In the genomic region with DNA sequence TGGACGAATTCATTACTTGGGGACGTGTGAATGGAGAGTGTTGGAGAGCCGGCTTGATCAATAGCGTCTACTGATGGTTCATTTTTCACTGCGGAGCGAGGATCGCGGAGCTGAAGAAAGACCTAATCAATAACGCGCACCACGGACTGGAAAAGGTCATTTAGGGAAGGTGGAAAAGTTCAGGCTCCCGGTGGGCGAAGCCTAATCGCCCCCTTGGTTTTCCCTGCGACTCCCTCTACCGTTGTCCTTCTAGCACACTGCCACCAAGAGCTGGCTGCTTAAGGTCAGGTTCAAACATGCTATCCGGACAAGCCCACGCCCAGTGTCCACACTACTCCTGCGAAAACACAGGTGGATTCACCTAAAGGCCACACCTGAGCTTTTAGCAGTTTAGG, we compare ENCODE assay signal across 7 mouse cellular contexts. TPM values are rescaled to one million over a fixed set of nuclear protein-coding genes. Genes with fewer than 3 reads are reported as not detected.
A peak's percentile ranks its signal among the peaks of the same experiment; 100 is the strongest.
DNase-seq lines count a peak whose midpoint lies in the region; ATAC-seq lines count a peak whose summit lies in the region.

No protein-coding gene starts in this region.

- H3K9ac ChIP-seq in lung, embryonic 16.5 days (ENCODE audit: low read length), result peak overlapping the region; percentile 19; the same call in 1 of the 2 replicates
- no peak overlapping the region for H3K9ac ChIP-seq in forebrain, embryonic 13.5 days
- no peak overlapping the region for H3K9ac ChIP-seq in limb, embryonic 13.5 days
- no peak overlapping the region for H3K9ac ChIP-seq in stomach, embryonic 15.5 days

- no peak for ATAC-seq in lung, embryonic 16.5 days (ENCODE audit: low read depth)
- no peak for ATAC-seq in forebrain, embryonic 13.5 days
- ATAC-seq in limb, embryonic 13.5 days (ENCODE audit: low FRiP score, low read depth), result no peak
- ATAC-seq in stomach, embryonic 15.5 days (ENCODE audit: insufficient read depth, low FRiP score, low read depth), result no peak

- H3K27me3 ChIP-seq in lung, embryonic 16.5 days (ENCODE audit: control insufficient read depth, insufficient read depth, low read depth, low read length), result peaks cover 64% of the 10 kb centered on the region
- H3K27me3 ChIP-seq in forebrain, embryonic 13.5 days, result peaks cover 83% of the 10 kb centered on the region
- peaks cover 77% of the 10 kb centered on the region for H3K27me3 ChIP-seq in limb, embryonic 13.5 days
- H3K27me3 ChIP-seq in stomach, embryonic 15.5 days (replicated peaks), result peaks cover 65% of the 10 kb centered on the region

- H3K4me2 ChIP-seq in lung, embryonic 16.5 days (ENCODE audit: low read depth, low read length), result peak overlapping the region; percentile 59
- H3K4me2 ChIP-seq in forebrain, embryonic 13.5 days, result peak overlapping the region; percentile 18; the same call in 1 of the 2 replicates
- peak overlapping the region; percentile 58 for H3K4me2 ChIP-seq in limb, embryonic 13.5 days (replicated peaks)
- peak overlapping the region; percentile 53 for H3K4me2 ChIP-seq in stomach, embryonic 15.5 days

- WGBS in lung, embryonic 16.5 days, result under 1% methylated on average over 19 of the region's 19 CpGs
- 0% methylated on average over 19 of the region's 19 CpGs for WGBS in forebrain, embryonic 13.5 days
- WGBS in limb, embryonic 13.5 days, result under 1% methylated on average over 19 of the region's 19 CpGs
- under 1% methylated on average over 19 of the region's 19 CpGs for WGBS in stomach, embryonic 15.5 days

- peaks cover 5% of the 10 kb centered on the region; the same call in 1 of the 2 replicates for H3K4me1 ChIP-seq in lung, embryonic 16.5 days (replicated peaks; ENCODE audit: control insufficient read depth, insufficient read depth, low read length)
- H3K4me1 ChIP-seq in forebrain, embryonic 13.5 days, result peaks cover 11% of the 10 kb centered on the region
- H3K4me1 ChIP-seq in limb, embryonic 13.5 days, result peaks cover 10% of the 10 kb centered on the region
- H3K4me1 ChIP-seq in stomach, embryonic 15.5 days, result no peaks in the 10 kb centered on the region

- H3K9me3 ChIP-seq in lung, embryonic 16.5 days (ENCODE audit: control insufficient read depth, low read length), result no peaks in the 10 kb centered on the region
- no peaks in the 10 kb centered on the region for H3K9me3 ChIP-seq in forebrain, embryonic 13.5 days (replicated peaks)
- H3K9me3 ChIP-seq in limb, embryonic 13.5 days, result no peaks in the 10 kb centered on the region
- H3K9me3 ChIP-seq in stomach, embryonic 15.5 days, result no peaks in the 10 kb centered on the region

- peak overlapping the region; percentile 40 for H3K4me3 ChIP-seq in lung, embryonic 16.5 days (ENCODE audit: low read length)
- no peak overlapping the region for H3K4me3 ChIP-seq in forebrain, embryonic 13.5 days
- H3K4me3 ChIP-seq in limb, embryonic 13.5 days, result peak overlapping the region; percentile 31
- H3K4me3 ChIP-seq in stomach, embryonic 15.5 days (replicated peaks), result peak overlapping the region; percentile 30

- no peaks in the 10 kb centered on the region for H3K36me3 ChIP-seq in lung, embryonic 16.5 days (ENCODE audit: control insufficient read depth, insufficient read depth, low read length)
- H3K36me3 ChIP-seq in forebrain, embryonic 13.5 days (ENCODE audit: poor library complexity, severe bottlenecking), result no peaks in the 10 kb centered on the region
- no peaks in the 10 kb centered on the region for H3K36me3 ChIP-seq in limb, embryonic 13.5 days
- H3K36me3 ChIP-seq in stomach, embryonic 15.5 days, result no peaks in the 10 kb centered on the region

- DNase-seq in lung, postnatal 10 days, result no peak
- DNase-seq in embryo, embryonic 9.5 days (ENCODE audit: extremely low spot score), result no peak
- no peak for DNase-seq in right cerebral cortex, postnatal 36 days (ENCODE audit: low spot score in 2 of 2)

- no peak overlapping the region for H3K27ac ChIP-seq in lung, embryonic 16.5 days (ENCODE audit: low read length)
- H3K27ac ChIP-seq in forebrain, embryonic 13.5 days, result no peak overlapping the region
- no peak overlapping the region for H3K27ac ChIP-seq in limb, embryonic 13.5 days
- no peak overlapping the region for H3K27ac ChIP-seq in stomach, embryonic 15.5 days

RNA-seq across cellular contexts. Expression of a gene that starts 47.0 kb away (rescaled TPM):
- not detected in 2 replicates for polyA plus RNA-seq in lung, embryonic 16.5 days (2015; fragmentation: Nextera tagmentation; extraction: Ambion mirVana)
- polyA plus RNA-seq in forebrain, embryonic 13.5 days (2015; fragmentation: Nextera tagmentation; extraction: Ambion mirVana), result 0.04 TPM in 1 of 2 replicates, not detected in the other
- polyA plus RNA-seq in limb, embryonic 13.5 days (2015; fragmentation: Nextera tagmentation; extraction: Ambion mirVana), result not detected in 2 replicates
- polyA plus RNA-seq in stomach, embryonic 15.5 days (2015; fragmentation: Nextera tagmentation; extraction: Ambion mirVana), result not detected in 2 replicates

RNA-seq across cellular contexts. Expression of a gene that starts 47.4 kb away (rescaled TPM):
- 51.6 and 57.3 TPM in 2 replicates for polyA plus RNA-seq in lung, embryonic 16.5 days (2015; fragmentation: Nextera tagmentation; extraction: Ambion mirVana)
- polyA plus RNA-seq in forebrain, embryonic 13.5 days (2015; fragmentation: Nextera tagmentation; extraction: Ambion mirVana), result 83.6 and 84.4 TPM in 2 replicates
- 51.6 and 52.6 TPM in 2 replicates for polyA plus RNA-seq in limb, embryonic 13.5 days (2015; fragmentation: Nextera tagmentation; extraction: Ambion mirVana)
- polyA plus RNA-seq in stomach, embryonic 15.5 days (2015; fragmentation: Nextera tagmentation; extraction: Ambion mirVana), result 117 and 136 TPM in 2 replicates
